Mouse (Mus musculus) G1E (cell line): ENCODE data around the gene Psmb6. TPM values are rescaled to one million over a fixed set of nuclear protein-coding genes. Genes with fewer than 3 reads are reported as not detected.

ENCODE experiments used
- ATAC-seq: 2 replicates; pipeline ENCODE4 v1.8.0; 2016; ENCODE audit warnings: mild to moderate bottlenecking; ENCODE audit not compliant: insufficient number of reproducible peaks, poor library complexity, low FRiP score, severe bottlenecking; ENCODE audit errors: extremely low read depth
- DNase-seq: peaks from one replicate; pipeline ENCODE4 v3.0.0; 2012; ENCODE audit warnings: low spot score
- H3K27me3 ChIP-seq: 2 replicates; pipeline ENCODE4 v1.6.1; 2012; ENCODE audit warnings: mild to moderate bottlenecking, low read length, inconsistent platforms; ENCODE audit not compliant: insufficient read depth
- H3K36me3 ChIP-seq: replicated peaks from 2 replicates; pipeline ENCODE3; 2012; ENCODE audit warnings: mild to moderate bottlenecking, inconsistent platforms
- H3K4me1 ChIP-seq: 2 replicates; pipeline ENCODE4 v1.6.1; 2012; ENCODE audit warnings: low read depth, low read length, inconsistent platforms, mixed read lengths; ENCODE audit not compliant: insufficient read depth
- H3K4me3 ChIP-seq: 2 replicates; pipeline ENCODE4 v1.5.1; 2012; ENCODE audit warnings: low read depth, mild to moderate bottlenecking, inconsistent platforms, low read length, moderate library complexity, mixed read lengths
- H3K9me3 ChIP-seq: replicated peaks from 2 replicates; pipeline ENCODE4 v1.6.1; 2012; ENCODE audit warnings: inconsistent platforms
- CTCF ChIP-seq: IDR thresholded peaks from 2 replicates; pipeline ENCODE4 v1.5.1; 2012; ENCODE audit warnings: low read depth, low read length, inconsistent platforms, mixed read lengths
- GATA1 ChIP-seq: IDR thresholded peaks from 2 replicates; pipeline ENCODE4 v1.6.1; 2012; ENCODE audit warnings: borderline replicate concordance, low read length, inconsistent platforms, mixed read lengths
- GATA2 ChIP-seq: IDR thresholded peaks from 2 replicates; pipeline ENCODE4 v1.6.1; 2012; ENCODE audit warnings: low read depth, low read length, inconsistent platforms, borderline replicate concordance
- POLR2AphosphoS5 ChIP-seq: IDR thresholded peaks from 2 replicates; pipeline ENCODE4 v1.6.1; 2012; ENCODE audit warnings: low read depth, low read length, inconsistent platforms; ENCODE audit not compliant: insufficient replicate concordance
- TAL1 ChIP-seq: conservative IDR thresholded peaks from 2 replicates; pipeline ENCODE4 v1.6.1; 2012; ENCODE audit warnings: low read depth, low read length, inconsistent platforms, mixed read lengths
- polyA plus RNA-seq: library from polyadenylated mRNA; stranded (reverse); fragments of >175 nt; gene quantifications from 2 replicates; pipeline ENCODE4 v1.2.3, GENCODE M21; 2012
- total RNA-seq, 2 experiments: library from RNA; stranded (forward) in 1 of 2; stranded (reverse) in 1 of 2; fragments of 200-1000 nt in 1 of 2; fragments of >200 nt in 1 of 2; fragmentation: Nextera tagmentation in 1 of 2; gene quantifications; 2 replicates each; pipeline ENCODE4 v1.2.3; 2014 to 2017

The Psmb6 gene
- total and polyA plus RNA-seq, 3 experiments, result 116 to 212 (median 181) TPM

DNA sequence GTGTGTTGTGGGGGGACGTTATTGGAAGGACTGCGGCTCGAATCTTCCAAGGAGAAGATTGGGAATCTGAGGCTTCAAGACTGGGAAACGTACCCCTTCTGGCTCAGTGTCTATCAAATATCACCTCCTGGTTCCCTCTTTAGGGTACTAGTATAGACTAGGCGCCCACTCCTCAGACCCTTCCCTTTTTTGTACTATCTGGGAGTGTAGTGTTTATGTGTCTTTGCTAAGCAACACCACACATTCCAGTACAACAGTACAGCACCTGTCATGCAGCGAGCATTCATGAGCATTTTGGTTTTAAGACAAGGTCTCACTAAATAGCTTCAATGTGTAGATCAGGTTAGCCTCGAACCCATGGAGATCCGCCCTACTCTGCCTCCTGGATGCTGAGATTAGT, 26.4 kb downstream of the Psmb6 start:
- no peak overlapping the region for H3K4me3 ChIP-seq
- no peaks in the 10 kb centered on the region for H3K36me3 ChIP-seq
- ATAC-seq (no peak), DNase-seq (no peak)
- H3K27me3 ChIP-seq, result peaks cover 65% of the 10 kb centered on the region
- H3K4me1 ChIP-seq, result no peaks in the 10 kb centered on the region
- TF ChIP-seq GATA2, result no peak
- TF ChIP-seq CTCF, result no peak
- no peak for TF ChIP-seq POLR2AphosphoS5
- no peak for TF ChIP-seq GATA1
- no peaks in the 10 kb centered on the region for H3K9me3 ChIP-seq

DNA sequence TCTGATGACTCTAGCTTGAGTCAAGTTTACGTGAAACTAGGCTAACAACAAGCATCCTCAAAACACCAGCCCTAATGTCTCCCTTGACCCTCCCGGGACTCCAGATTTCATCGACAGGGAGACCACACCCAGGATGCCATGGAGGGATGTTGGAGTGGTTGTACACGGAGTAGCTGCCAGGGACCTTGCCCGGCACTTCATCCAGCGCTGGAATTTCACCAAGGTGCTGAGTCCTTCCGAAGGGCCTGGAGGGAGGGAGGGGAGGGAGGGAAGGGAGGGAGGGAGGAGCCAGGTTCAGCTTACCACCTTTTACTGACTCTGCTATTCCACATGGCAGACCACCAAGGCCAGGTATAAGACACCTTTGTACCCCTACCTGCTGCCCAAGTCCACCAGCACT, 28.8 kb downstream of the Psmb6 start:
- H3K4me3 ChIP-seq, result no peak overlapping the region
- no peak for TF ChIP-seq GATA1
- TF ChIP-seq POLR2AphosphoS5, result no peak
- TF ChIP-seq GATA2, result no peak
- no peak for TF ChIP-seq CTCF
- no peak for TF ChIP-seq TAL1

DNA sequence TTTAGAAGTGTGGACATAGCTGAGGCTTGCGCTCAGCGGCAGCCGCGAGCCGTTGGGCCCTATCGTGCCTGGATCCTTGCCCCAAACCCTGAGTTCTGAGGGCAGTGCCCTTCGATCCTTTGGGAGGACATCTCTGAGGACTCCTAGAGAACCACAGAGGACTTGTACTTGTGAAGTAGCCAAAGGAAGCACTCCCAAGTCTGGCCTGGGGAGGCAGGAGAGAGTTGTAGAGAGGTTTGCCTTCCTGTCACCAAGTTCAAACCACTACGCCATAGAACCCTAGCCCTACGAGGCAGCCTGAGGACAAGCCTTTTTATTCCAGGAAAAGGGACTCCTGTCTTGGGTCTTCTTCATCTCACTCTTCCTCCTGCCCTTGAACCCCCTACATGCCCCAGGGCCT, 32.4 kb downstream of the Psmb6 start:
- no peaks in the 10 kb centered on the region for H3K36me3 ChIP-seq
- no peak for DNase-seq
- no peaks in the 10 kb centered on the region for H3K9me3 ChIP-seq
- TF ChIP-seq POLR2AphosphoS5 (no peak), CTCF (no peak), GATA2 (no peak), TAL1 (no peak), GATA1 (no peak)
- no peak for ATAC-seq
- no peak overlapping the region for H3K4me3 ChIP-seq
- H3K27me3 ChIP-seq, result peaks cover 44% of the 10 kb centered on the region
- H3K4me1 ChIP-seq, result peaks cover 10% of the 10 kb centered on the region

More for the DNA sequence above, 28.8 kb downstream of the Psmb6 start:
- ATAC-seq, result no peak
- DNase-seq, result no peak
- Histone ChIP-seq H3K9me3 (no peaks in the 10 kb centered on the region), H3K4me1 (no peaks in the 10 kb centered on the region), H3K27me3 (peaks cover 67% of the 10 kb centered on the region), H3K36me3 (no peaks in the 10 kb centered on the region)

GRCm38 (mm10) chr11:70561937-70562286, 36.7 kb downstream of the Psmb6 start:
- TF ChIP-seq POLR2AphosphoS5 (no peak), CTCF (no peak), GATA2 (no peak), GATA1 (no peak), TAL1 (no peak)
- no peak for ATAC-seq
- Histone ChIP-seq H3K9me3 (no peaks in the 10 kb centered on the region), H3K36me3 (peaks cover 20% of the 10 kb centered on the region), H3K27me3 (peaks cover 11% of the 10 kb centered on the region), H3K4me3 (peak overlapping the region; percentile 95; the same call in 1 of the 2 replicates), H3K4me1 (peaks cover 42% of the 10 kb centered on the region)
- DNase-seq, result no peak

GRCm38 (mm10) chr11:70562287-70562994, 37.3 kb downstream of the Psmb6 start, which contains the start of gene Mink1:
Gene Mink1 (plus strand): TSS chr11:70562881.
- peak within 1 kb of the TSS; percentile 95 for H3K4me3 ChIP-seq
- peaks cover 46% of the 10 kb centered on the region for H3K4me1 ChIP-seq
- TF ChIP-seq CTCF (no peak), TAL1 (no peak), GATA1 (no peak), GATA2 (no peak), POLR2AphosphoS5 (no peak)
- H3K9me3 ChIP-seq, result no peaks in the 10 kb centered on the region
- ATAC-seq (peak; percentile 51; the same call in 1 of the 2 replicates), DNase-seq (peak; percentile 94)
- peaks cover 5% of the 10 kb centered on the region; the same call in 1 of the 2 replicates for H3K27me3 ChIP-seq
- peaks cover 25% of the 10 kb centered on the region for H3K36me3 ChIP-seq

GRCm38 (mm10) chr11:70562995-70563469, 37.9 kb downstream of the Psmb6 start:
- Histone ChIP-seq H3K4me1 (peaks cover 51% of the 10 kb centered on the region), H3K36me3 (peaks cover 30% of the 10 kb centered on the region), H3K9me3 (no peaks in the 10 kb centered on the region), H3K4me3 (peak overlapping the region; percentile 95), H3K27me3 (0 out of 2 replicates have a peak, but pooled peaks cover under 1% of the 10 kb centered on the region)
- no peak for ATAC-seq
- no peak for DNase-seq
- no peak for TF ChIP-seq GATA1
- TF ChIP-seq CTCF, result no peak
- no peak for TF ChIP-seq POLR2AphosphoS5
- TF ChIP-seq TAL1, result no peak
- TF ChIP-seq GATA2, result no peak
